Mouse (Mus musculus) layer of hippocampus, postnatal 25 days (tissue): ENCODE results near the gene Pdgfa. TPM values are rescaled to one million over a fixed set of nuclear protein-coding genes. Genes with fewer than 3 reads are reported as not detected.

Source experiments
- DNase-seq, 2 experiments: peaks; one replicate each; pipeline ENCODE4 v3.0.0; 2022; ENCODE audit warnings: mixed read lengths in 2 of 2, low spot score in 1 of 2; ENCODE audit errors: extremely low spot score in 1 of 2
- total RNA-seq, 2 experiments: library from RNA; stranded (reverse); gene quantifications; 2 replicates each; pipeline ENCODE4 v1.2.3; 2021

Pdgfa gene
- total RNA-seq, 2 experiments from 2014 or later, result 42.3 to 45.8 TPM

GRCm38 (mm10) chr5:138929879-138930507 lies 67.2 kb downstream of the Pdgfa start:
- DNase-seq, result no peak

Other genes with a start within 250 kb of the Pdgfa start
- 10 to 100 TPM; 31.2 to 31.7 TPM for gene Fam20c, start 242.9 kb downstream of the Pdgfa start, total RNA-seq
- gene Gm5294, start 177.3 kb downstream of the Pdgfa start, total RNA-seq, result not detected
- gene Prkar1b, start 152.6 kb upstream of the Pdgfa start, total RNA-seq, result 100 to 1,000 TPM; 375 to 428 TPM
- 1 to 10 TPM; 6.8 to 7.6 TPM for gene Dnaaf5, start 152.9 kb upstream of the Pdgfa start, total RNA-seq
- 10 to 100 TPM; 65.6 to 86.5 TPM for gene Sun1, start 203.3 kb upstream of the Pdgfa start, total RNA-seq